Mouse (Mus musculus) inflammation-experienced regulatory T-cells (primary cell): Measurements from ENCODE around the gene Aebp2. TPM values are rescaled to one million over a fixed set of nuclear protein-coding genes. Genes with fewer than 3 reads are reported as not detected.

ENCODE experiments used
- polyA plus RNA-seq, 2 experiments: library from polyadenylated mRNA; unstranded; fragments of 100-300 nt; shearing (Covaris generic); gene quantifications; one replicate each; pipeline ENCODE4 v1.2.1; 2017

The Aebp2 gene
- polyA plus RNA-seq, result 10 to 100 TPM; 86.7 to 99.4 TPM

DNA sequence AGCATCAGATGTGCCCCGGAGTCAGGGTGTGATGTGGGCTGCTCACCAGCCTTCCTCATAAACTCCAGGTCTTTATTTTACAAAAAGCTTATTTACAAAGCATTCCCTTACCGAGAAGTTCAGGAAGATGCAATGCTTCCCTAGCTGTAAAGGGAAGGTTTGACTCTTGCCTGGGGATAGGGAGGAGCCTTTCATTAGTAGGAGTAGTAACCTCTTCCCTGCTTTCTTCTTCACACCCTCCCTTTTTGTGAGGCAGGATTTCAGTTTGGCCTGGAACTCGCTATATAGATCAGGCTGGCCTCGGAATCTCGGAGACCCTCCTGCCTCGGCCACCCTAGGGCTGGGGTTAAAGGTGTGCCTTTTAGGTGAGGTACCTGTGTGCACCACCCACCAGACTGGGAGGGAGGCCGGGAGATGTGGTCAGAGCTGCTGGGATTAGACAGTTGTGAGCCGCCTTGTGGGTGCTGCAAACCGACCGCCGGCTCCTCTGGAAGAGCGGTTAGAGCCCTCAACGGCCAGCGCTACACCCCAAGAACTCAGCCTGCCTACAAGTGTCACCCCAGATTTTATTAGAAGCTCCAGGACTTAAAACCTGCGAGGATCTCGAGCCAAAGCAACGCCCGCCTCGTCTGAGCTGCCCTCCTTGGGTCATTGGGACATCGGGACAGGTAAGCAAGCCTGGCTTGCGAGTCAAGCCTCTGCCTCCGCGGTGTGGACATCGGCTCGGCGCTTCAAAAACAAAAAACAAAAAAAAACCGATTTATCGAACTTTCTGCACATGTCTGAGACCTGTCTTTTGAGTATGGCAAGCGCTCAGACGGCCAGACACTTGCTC lies at the start of gene Aebp2:
TSS of gene Aebp2 (plus strand) at position 273 of the 835 bp plus-strand sequence.

Other genes with a start within 250 kb of the Aebp2 start
- 10 to 100 TPM; 11.2 to 22.7 TPM for gene Plekha5, start 198.6 kb upstream of the Aebp2 start, polyA plus RNA-seq
- gene Gm11077, start 106.6 kb downstream of the Aebp2 start, polyA plus RNA-seq, result not detected